Mouse (Mus musculus) forebrain, embryonic 14.5 days (tissue): ENCODE measurements around the gene Rbfox3. TPM values are rescaled to one million over a fixed set of nuclear protein-coding genes. Genes with fewer than 3 reads are reported as not detected.

Experiments used
- ATAC-seq: fragments of 200-750 bp; cut with Nextera tagmentation; 2 replicates; pipeline ENCODE4 v1.8.0; 2017; ENCODE audit warnings: mild to moderate bottlenecking, moderate library complexity
- DNase-seq: peaks from one replicate; pipeline ENCODE4 v3.0.0-alpha.2; 2015; ENCODE audit warnings: low spot score
- H3K27ac ChIP-seq: fragments of 300-500 bp; sonication (generic); 2 replicates; pipeline ENCODE4 v1.5.1; 2014; ENCODE audit warnings: low read depth, mild to moderate bottlenecking, control low read depth, low read length, moderate library complexity
- H3K27me3 ChIP-seq: fragments of 300-500 bp; sonication (generic); replicated peaks from 2 replicates; pipeline ENCODE4 v1.6.1; 2014; ENCODE audit warnings: low read length, control low read depth, mixed read lengths; ENCODE audit not compliant: control insufficient read depth, insufficient read depth
- H3K36me3 ChIP-seq: fragments of 300-500 bp; sonication (generic); 2 replicates; pipeline ENCODE4 v1.6.1; 2014; ENCODE audit warnings: low read length, control low read depth; ENCODE audit not compliant: control insufficient read depth, insufficient read depth
- H3K4me1 ChIP-seq: fragments of 300-500 bp; sonication (generic); 2 replicates; pipeline ENCODE4 v1.6.1; 2014; ENCODE audit warnings: antibody characterized with exemption, low read length, control low read depth; ENCODE audit not compliant: control insufficient read depth, insufficient read depth
- H3K4me2 ChIP-seq: fragments of 300-500 bp; sonication (generic); 2 replicates; pipeline ENCODE4 v1.6.1; 2014; ENCODE audit warnings: mild to moderate bottlenecking, control low read depth, low read length
- H3K4me3 ChIP-seq: fragments of 300-500 bp; sonication (generic); 2 replicates; pipeline ENCODE4 v1.5.1; 2014; ENCODE audit warnings: low read depth, low read length, control low read depth
- H3K9ac ChIP-seq: fragments of 300-500 bp; sonication (generic); 2 replicates; pipeline ENCODE4 v1.6.1; 2014; ENCODE audit warnings: mild to moderate bottlenecking, low read length, control low read depth, moderate library complexity
- H3K9me3 ChIP-seq: fragments of 300-500 bp; sonication (generic); replicated peaks from 2 replicates; pipeline ENCODE4 v1.6.1; 2016; ENCODE audit warnings: low read length, control low read depth, mixed read lengths; ENCODE audit not compliant: control insufficient read depth
- WGBS: fragments of 180-500 bp; shearing (Covaris S2); extraction: QIAGEN DNeasy Blood & Tissue Kit; methylation state at CpG from one replicate; pipeline ENCODE4 v1.1.7; 2014; 5-methylcytosine and 5-hydroxymethylcytosine counted together
- polyA plus RNA-seq: library from polyadenylated mRNA; unstranded; fragments of >200 nt; fragmentation: Nextera tagmentation; extraction: Ambion mirVana; gene quantifications from 2 replicates; pipeline ENCODE4 v1.2.1, GENCODE M21; 2014

The Rbfox3 gene
- polyA plus RNA-seq, 1 experiment from 2014 or later, result 28.2 TPM

DNA sequence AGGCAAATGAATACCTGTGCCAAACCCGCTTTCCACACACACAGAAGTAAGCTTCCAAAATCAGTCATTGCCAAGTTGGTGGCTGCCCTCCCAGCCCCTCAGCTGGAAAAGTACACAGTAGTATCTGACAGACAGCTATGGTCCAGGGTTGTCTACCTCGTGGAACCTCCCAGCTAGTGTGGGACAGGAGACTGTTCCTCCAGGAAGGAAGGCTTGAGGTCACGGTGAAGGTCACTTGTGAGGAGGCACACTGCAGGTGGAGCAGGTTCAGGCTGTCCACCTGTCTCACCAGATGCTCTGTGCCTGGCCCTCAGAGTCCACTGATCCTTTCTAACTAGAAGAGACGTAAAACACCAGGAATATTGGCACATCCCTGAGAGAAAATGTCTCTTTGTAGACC, 21.9 kb downstream of the Rbfox3 start:
- 90% methylated on average over 4 of the region's 4 CpGs for WGBS
- no peak for DNase-seq
- Histone ChIP-seq H3K9me3 (no peaks in the 10 kb centered on the region), H3K4me3 (no peak overlapping the region), H3K4me2 (no peak overlapping the region), H3K36me3 (no peaks in the 10 kb centered on the region), H3K27ac (no peak overlapping the region), H3K9ac (no peak overlapping the region), H3K27me3 (no peaks in the 10 kb centered on the region), H3K4me1 (0 out of 2 replicates have a peak, but pooled peaks cover 3% of the 10 kb centered on the region)
- ATAC-seq, result no peak

DNA sequence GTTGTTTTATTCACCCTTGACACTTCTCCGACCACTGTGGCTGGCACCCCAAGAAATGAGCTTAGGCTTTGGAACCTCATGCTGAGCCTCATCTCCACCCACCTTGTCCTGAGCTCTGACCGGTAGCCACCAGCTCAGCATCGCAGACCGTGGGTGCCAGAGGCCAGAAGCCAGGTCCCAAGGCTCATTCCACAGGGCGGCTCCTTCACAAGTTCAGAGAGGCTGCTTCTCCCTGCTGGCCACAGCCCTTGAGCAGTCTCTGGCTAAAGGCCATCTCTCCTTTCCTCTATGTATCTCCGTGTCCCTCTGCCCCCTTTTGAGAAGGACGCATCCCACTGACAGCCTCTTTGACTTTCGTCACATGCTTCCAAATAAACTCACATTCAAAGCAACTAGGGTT, 23.0 kb downstream of the Rbfox3 start:
- H3K9ac ChIP-seq, result no peak overlapping the region
- 76% methylated on average over 8 of the region's 8 CpGs for WGBS
- no peak for ATAC-seq
- DNase-seq, result no peak
- no peaks in the 10 kb centered on the region for H3K9me3 ChIP-seq
- H3K4me1 ChIP-seq, result 0 out of 2 replicates have a peak, but pooled peaks cover 3% of the 10 kb centered on the region
- H3K36me3 ChIP-seq, result no peaks in the 10 kb centered on the region
- no peak overlapping the region for H3K4me3 ChIP-seq
- no peak overlapping the region for H3K27ac ChIP-seq
- no peaks in the 10 kb centered on the region for H3K27me3 ChIP-seq
- H3K4me2 ChIP-seq, result no peak overlapping the region

DNA sequence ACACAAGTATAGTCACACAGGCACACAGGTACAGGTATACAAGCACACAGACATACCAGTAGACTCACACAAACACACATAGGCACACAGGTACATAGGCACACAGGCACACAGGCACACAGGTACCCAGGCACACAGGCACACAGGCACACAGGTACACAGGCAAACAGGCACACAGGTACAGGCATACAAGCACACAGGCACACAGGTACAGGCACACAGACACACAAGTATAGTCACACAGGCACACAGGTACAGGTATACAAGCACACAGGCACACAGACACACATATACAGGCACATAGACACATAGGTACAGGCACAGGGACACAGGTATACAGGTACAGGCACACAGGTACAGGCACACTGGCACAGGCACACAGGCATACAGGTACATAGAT, 24.2 kb downstream of the Rbfox3 start:
- H3K27me3 ChIP-seq, result no peaks in the 10 kb centered on the region
- H3K4me3 ChIP-seq, result no peak overlapping the region
- H3K27ac ChIP-seq, result no peak overlapping the region
- 0 out of 2 replicates have a peak, but pooled peaks cover 3% of the 10 kb centered on the region for H3K4me1 ChIP-seq
- H3K4me2 ChIP-seq, result no peak overlapping the region
- H3K9ac ChIP-seq, result no peak overlapping the region
- H3K36me3 ChIP-seq, result no peaks in the 10 kb centered on the region
- DNase-seq, result no peak
- no peaks in the 10 kb centered on the region for H3K9me3 ChIP-seq
- ATAC-seq, result no peak

DNA sequence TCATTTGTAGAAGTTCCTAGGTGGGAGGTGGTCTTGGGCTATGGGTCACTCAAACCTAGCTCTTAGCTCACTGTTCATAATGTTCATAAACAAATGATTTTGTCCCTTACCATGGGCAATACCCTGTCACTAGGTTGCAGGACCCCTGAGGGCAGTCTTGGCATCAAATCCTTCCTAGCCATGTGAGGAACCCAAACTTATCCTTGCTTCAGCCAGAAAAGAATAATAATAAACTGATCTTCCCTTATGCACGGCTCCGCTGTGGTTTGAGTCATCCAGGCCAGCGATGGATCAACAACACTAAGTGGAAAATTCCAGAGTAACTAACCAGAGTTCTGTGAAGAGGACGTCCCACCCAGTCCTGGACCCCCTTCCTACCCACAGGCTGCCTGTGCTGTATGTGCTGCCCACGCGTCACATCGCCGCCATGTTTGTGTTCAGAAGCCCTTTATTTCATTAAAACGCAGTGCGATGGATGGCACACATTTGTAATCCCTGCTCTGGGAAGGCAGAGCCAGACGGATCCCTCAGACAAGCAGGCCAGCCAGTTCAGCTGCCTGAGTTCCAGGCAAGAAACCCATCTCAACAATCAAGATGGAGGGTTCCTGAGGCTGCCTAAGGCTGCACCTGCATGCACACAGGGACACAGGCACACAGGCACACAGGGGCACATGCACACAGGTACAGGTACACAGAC, 25.0 kb downstream of the Rbfox3 start:
- Histone ChIP-seq H3K9me3 (no peaks in the 10 kb centered on the region), H3K27me3 (no peaks in the 10 kb centered on the region), H3K36me3 (no peaks in the 10 kb centered on the region), H3K27ac (no peak overlapping the region), H3K4me3 (no peak overlapping the region), H3K9ac (no peak overlapping the region), H3K4me1 (peaks cover 4% of the 10 kb centered on the region), H3K4me2 (no peak overlapping the region)
- DNase-seq (no peak), ATAC-seq (no peak)
- 93% methylated on average over 11 of the region's 11 CpGs for WGBS

DNA sequence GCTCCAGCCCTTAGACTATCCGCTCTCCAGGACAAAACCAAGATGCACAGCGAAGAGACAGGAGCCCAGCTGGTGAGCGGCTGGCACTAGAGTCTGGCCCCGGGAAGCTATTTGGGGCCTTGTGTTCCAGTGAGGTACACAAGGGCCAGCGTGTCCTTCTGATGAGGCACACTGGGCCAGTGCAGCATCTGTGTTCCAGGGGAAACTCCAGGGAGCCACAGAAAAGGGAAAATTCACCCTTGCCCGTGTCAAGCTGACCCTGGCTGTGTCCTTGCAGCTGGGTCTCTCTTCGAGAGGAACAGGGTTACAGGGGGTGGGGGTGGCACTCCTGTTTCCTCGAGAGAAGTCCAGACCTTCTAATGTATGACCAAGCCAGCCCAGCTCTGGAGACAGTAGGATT, 25.8 kb downstream of the Rbfox3 start:
- H3K9ac ChIP-seq, result no peak overlapping the region
- WGBS, result 83% methylated on average over 8 of the region's 8 CpGs
- H3K4me1 ChIP-seq, result peaks cover 4% of the 10 kb centered on the region
- DNase-seq, result no peak
- H3K27ac ChIP-seq, result no peak overlapping the region
- H3K9me3 ChIP-seq, result no peaks in the 10 kb centered on the region
- ATAC-seq, result no peak
- H3K36me3 ChIP-seq, result no peaks in the 10 kb centered on the region
- no peaks in the 10 kb centered on the region for H3K27me3 ChIP-seq
- no peak overlapping the region for H3K4me2 ChIP-seq
- H3K4me3 ChIP-seq, result no peak overlapping the region

DNA sequence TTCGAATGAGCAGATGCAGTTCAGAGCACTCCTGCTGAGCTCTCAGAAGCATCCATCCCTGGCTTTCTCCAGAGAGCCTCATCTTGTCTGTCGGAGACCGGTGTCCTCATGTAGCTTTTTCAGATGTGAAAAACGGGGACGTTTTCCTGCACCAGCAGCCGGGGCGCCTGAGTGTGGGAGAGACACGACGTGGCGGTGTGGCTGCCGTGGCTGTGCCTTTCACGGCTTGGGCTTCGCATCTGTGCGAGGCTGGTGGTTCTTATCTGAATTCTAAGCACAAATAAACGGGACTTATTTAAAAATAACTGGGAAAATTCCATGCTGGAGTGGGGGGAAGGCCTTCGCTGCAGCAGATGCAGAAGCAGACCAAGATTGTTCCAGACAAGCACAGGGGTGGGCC, 26.3 kb downstream of the Rbfox3 start:
- Histone ChIP-seq H3K4me3 (no peak overlapping the region), H3K27me3 (no peaks in the 10 kb centered on the region), H3K36me3 (no peaks in the 10 kb centered on the region), H3K4me2 (no peak overlapping the region), H3K9me3 (no peaks in the 10 kb centered on the region), H3K9ac (no peak overlapping the region), H3K4me1 (peaks cover 4% of the 10 kb centered on the region), H3K27ac (no peak overlapping the region)
- ATAC-seq, result no peak
- DNase-seq, result no peak
- WGBS, result 89% methylated on average over 16 of the region's 16 CpGs

DNA sequence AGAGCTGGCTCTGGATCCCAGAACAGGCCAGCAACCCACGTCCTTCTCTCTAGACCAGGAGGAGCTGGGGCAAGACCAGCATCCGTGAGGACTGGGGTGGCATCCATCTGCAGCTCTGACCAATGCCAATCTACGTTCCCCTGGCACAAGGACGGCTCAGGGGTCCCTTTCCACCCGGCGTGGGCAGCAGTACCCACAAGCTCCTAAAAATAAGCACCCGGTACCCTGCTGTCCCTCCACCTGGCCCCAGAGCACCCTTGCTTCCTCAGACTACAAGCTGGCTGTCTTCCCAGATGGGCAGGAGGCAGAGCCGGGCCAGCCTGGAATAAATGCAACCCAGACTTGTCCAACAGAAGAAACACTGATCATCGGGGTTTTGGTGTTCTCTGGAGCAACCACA, 28.3 kb downstream of the Rbfox3 start:
- Histone ChIP-seq H3K9me3 (no peaks in the 10 kb centered on the region), H3K4me1 (peaks cover 4% of the 10 kb centered on the region), H3K4me3 (no peak overlapping the region), H3K27ac (no peak overlapping the region), H3K36me3 (no peaks in the 10 kb centered on the region), H3K9ac (no peak overlapping the region), H3K27me3 (no peaks in the 10 kb centered on the region), H3K4me2 (no peak overlapping the region)
- DNase-seq (no peak), ATAC-seq (no peak)
- WGBS, result 76% methylated on average over 9 of the region's 9 CpGs

DNA sequence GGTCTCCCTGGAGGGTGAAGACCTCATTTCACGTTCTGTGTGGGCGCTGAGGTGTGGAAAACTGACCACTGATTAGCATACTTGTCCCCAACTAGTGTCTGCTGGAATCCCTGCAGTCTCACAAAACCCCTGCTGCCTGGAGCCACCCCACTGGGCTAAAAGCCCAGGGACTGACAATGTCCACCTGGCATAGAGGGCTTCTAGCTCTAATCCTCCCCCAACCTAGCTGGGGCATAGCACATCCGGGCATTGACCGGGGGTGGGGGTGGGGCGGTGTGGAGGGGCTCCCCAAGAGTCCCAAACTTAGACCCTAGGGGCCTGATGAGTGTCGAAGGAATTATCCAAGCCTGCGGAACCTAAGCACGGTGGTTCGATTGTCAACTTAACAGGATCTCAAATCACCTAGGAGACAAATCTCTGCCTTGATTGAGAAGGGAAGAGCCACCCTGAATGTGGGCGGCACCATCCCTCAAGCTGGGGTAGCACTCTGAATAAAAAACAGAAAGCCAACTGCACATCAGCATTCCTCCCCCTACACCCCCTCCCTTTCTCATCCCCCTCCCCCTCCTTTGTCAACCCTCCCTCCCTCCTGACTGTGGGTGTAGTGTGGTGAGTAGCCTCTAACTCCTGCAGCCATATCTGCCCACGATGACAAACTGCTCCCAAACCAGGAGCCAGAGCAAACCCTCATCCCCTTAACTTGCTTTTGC, 29.5 kb downstream of the Rbfox3 start:
- Histone ChIP-seq H3K9me3 (no peaks in the 10 kb centered on the region), H3K27me3 (no peaks in the 10 kb centered on the region), H3K4me2 (no peak overlapping the region), H3K4me3 (no peak overlapping the region), H3K9ac (no peak overlapping the region), H3K27ac (no peak overlapping the region), H3K36me3 (no peaks in the 10 kb centered on the region), H3K4me1 (peaks cover 4% of the 10 kb centered on the region)
- no peak for DNase-seq
- no peak for ATAC-seq
- 12% methylated on average over 11 of the region's 11 CpGs for WGBS

DNA sequence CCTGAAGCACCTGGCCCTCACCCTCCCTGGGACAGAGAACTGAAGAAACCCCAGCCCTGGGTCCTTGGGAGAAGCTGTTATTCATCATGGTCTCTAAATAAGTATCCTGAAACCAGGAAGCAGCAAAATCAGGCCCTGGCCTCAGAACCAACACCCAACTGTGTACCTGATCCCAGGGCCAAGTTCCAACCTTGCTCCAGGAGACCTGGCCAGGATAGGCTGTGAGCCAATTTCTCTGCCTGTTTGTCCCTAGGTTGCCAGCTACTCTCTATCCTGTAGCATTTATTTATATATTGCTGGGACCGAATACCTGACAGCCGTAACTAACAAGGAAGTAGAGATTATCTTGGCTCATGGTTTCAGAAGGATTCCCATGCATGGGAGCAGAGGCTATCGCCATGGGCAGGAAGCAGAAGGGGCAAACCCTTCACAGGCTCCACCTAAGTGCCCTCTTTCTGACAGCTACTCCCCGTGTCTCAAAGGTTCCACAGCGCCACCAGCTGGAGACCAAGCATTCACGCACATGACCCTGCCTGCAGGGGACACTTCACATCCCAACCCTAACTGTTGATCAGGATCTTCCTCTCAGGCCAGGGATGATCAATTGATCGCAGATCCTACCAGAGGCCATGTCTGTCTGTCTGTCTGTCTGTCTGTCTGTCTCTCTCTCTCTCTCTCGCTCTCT, 31.8 kb downstream of the Rbfox3 start:
- 93% methylated on average over 8 of the region's 8 CpGs for WGBS
- DNase-seq (no peak), ATAC-seq (no peak)
- Histone ChIP-seq H3K9ac (no peak overlapping the region), H3K4me3 (no peak overlapping the region), H3K27ac (no peak overlapping the region), H3K27me3 (no peaks in the 10 kb centered on the region), H3K4me1 (peaks cover 18% of the 10 kb centered on the region), H3K9me3 (no peaks in the 10 kb centered on the region), H3K4me2 (no peak overlapping the region), H3K36me3 (no peaks in the 10 kb centered on the region)
